Mouse (Mus musculus) urinary bladder, postnatal 36 days (tissue): ENCODE data around the gene Islr.

Experiments used
- DNase-seq, 2 experiments: peaks; one replicate each; pipeline ENCODE4 v3.0.0; 2022; ENCODE audit warnings: low spot score in 2 of 2, mixed read lengths in 1 of 2

Gene Islr

GRCm38 (mm10) chr9:58196610-58197567, 7.2 kb downstream of the Islr start:
- DNase-seq = no peak

- no peak for DNase-seq
Observed at GRCm38 (mm10) chr9:58196141-58196540, 8.0 kb downstream of the Islr start.

GRCm38 (mm10) chr9:58195671-58196070, 8.4 kb downstream of the Islr start:
- no peak for DNase-seq

GRCm38 (mm10) chr9:58194222-58194621, 9.9 kb downstream of the Islr start:
- DNase-seq = no peak

GRCm38 (mm10) chr9:58184456-58184855, 19.6 kb downstream of the Islr start:
- DNase-seq = no peak

- DNase-seq = no peak
Observed at GRCm38 (mm10) chr9:58179390-58179789, 24.7 kb downstream of the Islr start.

GRCm38 (mm10) chr9:58177165-58177564, 26.9 kb downstream of the Islr start:
- no peak for DNase-seq

- DNase-seq = no peak
Observed at GRCm38 (mm10) chr9:58175745-58176487, 28.2 kb downstream of the Islr start.

GRCm38 (mm10) chr9:58174818-58175251, 29.3 kb downstream of the Islr start:
- no peak for DNase-seq

GRCm38 (mm10) chr9:58172863-58173262, 31.2 kb downstream of the Islr start:
- DNase-seq = no peak

GRCm38 (mm10) chr9:58169426-58169825, 34.7 kb downstream of the Islr start:
- no peak for DNase-seq

GRCm38 (mm10) chr9:58168880-58169279, 35.2 kb downstream of the Islr start:
- DNase-seq = no peak

- DNase-seq = no peak
Observed at GRCm38 (mm10) chr9:58165779-58166178, 38.3 kb downstream of the Islr start.

- no peak for DNase-seq
Observed at GRCm38 (mm10) chr9:58163146-58163545, 41.0 kb downstream of the Islr start.

GRCm38 (mm10) chr9:58162173-58162572, 41.9 kb downstream of the Islr start:
- no peak for DNase-seq

GRCm38 (mm10) chr9:58160315-58160714, 43.8 kb downstream of the Islr start:
- DNase-seq = no peak

GRCm38 (mm10) chr9:58159855-58160254, 44.3 kb downstream of the Islr start:
- DNase-seq = no peak

GRCm38 (mm10) chr9:58158541-58159311, 45.4 kb downstream of the Islr start:
- DNase-seq = peak in 1 of 2 experiments; percentile 51

- no peak for DNase-seq
Observed at GRCm38 (mm10) chr9:58157838-58158237, 46.3 kb downstream of the Islr start.

- DNase-seq = no peak
Observed at GRCm38 (mm10) chr9:58156819-58157560, 47.1 kb downstream of the Islr start.

- no peak for DNase-seq
Observed at GRCm38 (mm10) chr9:58155366-58155765, 48.7 kb downstream of the Islr start.
